Mouse (Mus musculus) heart, adult 2 months (tissue): ENCODE results near the gene Robo2. TPM values are rescaled to one million over a fixed set of nuclear protein-coding genes. Genes with fewer than 3 reads are reported as not detected.

ENCODE experiments used
- DNase-seq, 2 experiments: peaks; one replicate each; pipeline ENCODE4 v3.0.0; 2021
- H3K27ac ChIP-seq: fragments of 200-600 bp; 2 replicates; pipeline ENCODE4 v1.8.1; 2022
- H3K27me3 ChIP-seq: fragments of 200-500 bp; 2 replicates; pipeline ENCODE4 v1.6.1; 2012; ENCODE audit warnings: mild to moderate bottlenecking, low read length, inconsistent platforms, mixed read lengths; ENCODE audit not compliant: control insufficient read depth, insufficient read depth
- H3K36me3 ChIP-seq: fragments of 200-500 bp; 2 replicates; pipeline ENCODE4 v1.6.1; 2012; ENCODE audit warnings: low read length, inconsistent platforms; ENCODE audit not compliant: control insufficient read depth, insufficient read depth
- H3K4me1 ChIP-seq: fragments of 200-500 bp; 2 replicates; pipeline ENCODE4 v1.6.1; 2011; ENCODE audit warnings: low read length; ENCODE audit not compliant: control insufficient read depth, insufficient read depth
- H3K4me3 ChIP-seq: fragments of 200-600 bp; 2 replicates; pipeline ENCODE4 v1.8.1; 2022
- H3K79me2 ChIP-seq: fragments of 200-500 bp; replicated peaks from 2 replicates; pipeline ENCODE4 v1.6.1; 2012; ENCODE audit warnings: mild to moderate bottlenecking, inconsistent platforms, low read length, moderate library complexity, mixed read lengths; ENCODE audit not compliant: control insufficient read depth, insufficient read depth
- H3K9ac ChIP-seq: fragments of 200-500 bp; 2 replicates; pipeline ENCODE4 v1.6.1; 2012; ENCODE audit warnings: low read depth, mild to moderate bottlenecking, control low read depth, inconsistent platforms, low read length, mixed read lengths
- CTCF ChIP-seq: fragments of 200-600 bp; IDR thresholded peaks from 2 replicates; pipeline ENCODE4 v1.8.1; 2022; ENCODE audit warnings: antibody characterized with exemption, mild to moderate bottlenecking, moderate library complexity
- EP300 ChIP-seq: fragments of 200-500 bp; IDR thresholded peaks from 2 replicates; pipeline ENCODE4 v1.6.1; 2011; ENCODE audit warnings: low read depth, low read length, control low read depth; ENCODE audit not compliant: insufficient read depth
- POLR2A ChIP-seq: fragments of 200-500 bp; IDR thresholded peaks from 2 replicates; pipeline ENCODE4 v1.6.1; 2011; ENCODE audit warnings: mild to moderate bottlenecking, low read depth, low read length, control low read depth; ENCODE audit not compliant: insufficient read depth
- WGBS: fragments of 180-500 bp; shearing (Covaris S2); methylation state at CpG from one replicate; pipeline ENCODE4 v1.1.7; 2018; 5-methylcytosine and 5-hydroxymethylcytosine counted together
- intact Hi-C: fragments of 180-260 bp; cut with DNase I; formaldehyde crosslinking; loops from one replicate; pipeline ENCODE4 v1.15.1; 2025
- polyA plus RNA-seq: library from polyadenylated mRNA; depleted of rRNA; stranded (reverse); fragments of >200 nt; gene quantifications from 2 replicates; pipeline ENCODE4 v1.2.3, GENCODE M21; 2012
- total RNA-seq, 2 experiments: library from RNA; stranded (reverse); gene quantifications; 2 replicates each; pipeline ENCODE4 v1.2.3; 2021

Gene Robo2
- total and polyA plus RNA-seq, 3 experiments = 0.39 to 1.0 (median 0.70) TPM

DNA sequence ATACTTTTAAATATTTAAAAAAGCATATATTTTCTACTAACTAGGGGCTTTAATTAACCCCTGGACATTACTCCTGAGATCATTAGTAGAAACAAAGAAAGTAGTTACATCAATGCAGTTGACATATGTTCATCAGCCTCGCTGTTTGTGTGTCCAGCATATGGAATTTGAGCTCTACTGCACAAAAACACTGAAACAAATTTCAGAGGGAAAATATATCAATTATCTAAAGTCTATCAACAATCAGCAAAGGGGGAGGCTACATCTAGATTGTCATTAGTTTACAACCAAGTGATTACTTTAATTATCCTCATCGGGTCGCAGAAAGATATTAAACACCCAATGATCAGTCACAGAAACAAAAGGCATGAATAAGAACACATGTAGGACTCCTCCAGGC is 38.2 kb downstream of the Robo2 start:
- intact Hi-C loops = no loop called here
- DNase-seq = no peak
- no peak overlapping the region for H3K9ac ChIP-seq
- 95% methylated on average over 3 of the region's 3 CpGs for WGBS
- TF ChIP-seq EP300 (no peak), POLR2A (no peak), CTCF (no peak)
- no peaks in the 10 kb centered on the region for H3K79me2 ChIP-seq
- H3K4me3 ChIP-seq = no peak overlapping the region
- H3K27me3 ChIP-seq = no peaks in the 10 kb centered on the region
- H3K4me1 ChIP-seq = no peaks in the 10 kb centered on the region
- no peak overlapping the region for H3K27ac ChIP-seq
- no peaks in the 10 kb centered on the region for H3K36me3 ChIP-seq

- TF ChIP-seq POLR2A = no peak
- TF ChIP-seq CTCF = no peak
- no peak for TF ChIP-seq EP300
- no peak for DNase-seq
- WGBS = 81% methylated on average over 1 of the region's 1 CpGs
- H3K79me2 ChIP-seq = no peaks in the 10 kb centered on the region
- no peaks in the 10 kb centered on the region for H3K4me1 ChIP-seq
- no peak overlapping the region for H3K27ac ChIP-seq
- H3K9ac ChIP-seq = no peak overlapping the region
- intact Hi-C loops = no loop called here
- no peaks in the 10 kb centered on the region for H3K27me3 ChIP-seq
- no peaks in the 10 kb centered on the region for H3K36me3 ChIP-seq
- no peak overlapping the region for H3K4me3 ChIP-seq
These were observed 38.7 kb downstream of the Robo2 start for GRCm38 (mm10) chr16:74372876-74373275.

DNA sequence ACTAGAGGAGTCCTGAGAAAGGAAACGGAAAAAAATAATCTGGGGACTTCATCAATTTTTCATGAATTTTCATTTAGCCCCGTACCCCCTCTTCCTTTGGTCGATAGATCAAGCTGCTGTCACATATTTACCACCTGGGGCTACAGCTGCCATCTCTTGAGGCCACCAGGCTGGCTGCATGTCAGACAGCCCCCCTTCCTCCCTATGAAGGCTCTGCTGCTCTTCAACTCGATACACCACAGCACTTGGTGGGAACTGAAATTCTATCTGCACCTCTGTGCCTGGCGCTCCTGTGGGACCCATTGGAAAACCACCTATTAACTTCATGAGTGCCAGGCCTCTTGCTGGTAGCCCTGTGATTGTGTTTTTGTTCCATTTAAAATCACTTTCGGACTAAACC is 63.2 kb downstream of the Robo2 start:
- no peak for DNase-seq
- intact Hi-C loops = no loop called here
- H3K79me2 ChIP-seq = no peaks in the 10 kb centered on the region
- 77% methylated on average over 6 of the region's 6 CpGs for WGBS
- no peak overlapping the region for H3K27ac ChIP-seq
- no peaks in the 10 kb centered on the region for H3K27me3 ChIP-seq
- H3K4me3 ChIP-seq = no peak overlapping the region
- H3K4me1 ChIP-seq = no peaks in the 10 kb centered on the region
- H3K9ac ChIP-seq = no peak overlapping the region
- TF ChIP-seq CTCF = no peak
- no peak for TF ChIP-seq EP300
- TF ChIP-seq POLR2A = no peak
- H3K36me3 ChIP-seq = no peaks in the 10 kb centered on the region

- no peaks in the 10 kb centered on the region for H3K4me1 ChIP-seq
- H3K79me2 ChIP-seq = no peaks in the 10 kb centered on the region
- TF ChIP-seq CTCF (no peak), EP300 (no peak), POLR2A (no peak)
- no peak overlapping the region for H3K9ac ChIP-seq
- no peak overlapping the region for H3K27ac ChIP-seq
- no peaks in the 10 kb centered on the region for H3K36me3 ChIP-seq
- no peak for DNase-seq
- no peak overlapping the region for H3K4me3 ChIP-seq
- H3K27me3 ChIP-seq = no peaks in the 10 kb centered on the region
- intact Hi-C loops = no loop called here
- 81% methylated on average over 9 of the region's 9 CpGs for WGBS
These were observed 72.5 kb downstream of the Robo2 start for GRCm38 (mm10) chr16:74338969-74339630.

GRCm38 (mm10) chr16:74321666-74322371 is 89.8 kb downstream of the Robo2 start:
- WGBS = 72% methylated on average over 9 of the region's 9 CpGs
- H3K9ac ChIP-seq = no peak overlapping the region
- no peaks in the 10 kb centered on the region for H3K36me3 ChIP-seq
- TF ChIP-seq EP300 = no peak
- no peak for TF ChIP-seq CTCF
- TF ChIP-seq POLR2A = no peak
- H3K4me1 ChIP-seq = no peaks in the 10 kb centered on the region
- no peaks in the 10 kb centered on the region for H3K27me3 ChIP-seq
- no peak overlapping the region for H3K4me3 ChIP-seq
- DNase-seq = no peak
- no peak overlapping the region for H3K27ac ChIP-seq
- intact Hi-C loops = no loop called here
- H3K79me2 ChIP-seq = no peaks in the 10 kb centered on the region

- Histone ChIP-seq H3K9ac (no peak overlapping the region), H3K36me3 (no peaks in the 10 kb centered on the region), H3K79me2 (no peaks in the 10 kb centered on the region), H3K4me1 (no peaks in the 10 kb centered on the region), H3K27ac (no peak overlapping the region), H3K4me3 (no peak overlapping the region), H3K27me3 (no peaks in the 10 kb centered on the region)
- TF ChIP-seq EP300 = no peak
- no peak for TF ChIP-seq POLR2A
- TF ChIP-seq CTCF = no peak
- 56% methylated on average over 7 of the region's 7 CpGs for WGBS
- no peak for DNase-seq
- intact Hi-C loops = no loop called here
These were observed 95.5 kb downstream of the Robo2 start for GRCm38 (mm10) chr16:74316150-74316549.
